Mouse (Mus musculus) CH12.LX (cell line): ENCODE results near the gene Fkbp7. TPM values are rescaled to one million over a fixed set of nuclear protein-coding genes. Genes with fewer than 3 reads are reported as not detected.

Experiments
- DNase-seq: peaks from one replicate; pipeline ENCODE4 v3.0.0-alpha.2; 2013; ENCODE audit errors: extremely low read depth
- H3K27ac ChIP-seq: 2 replicates; pipeline ENCODE4 v1.5.1; 2012; ENCODE audit warnings: low read depth, mild to moderate bottlenecking, control low read depth, moderate library complexity; ENCODE audit not compliant: insufficient read depth
- H3K27me3 ChIP-seq: replicated peaks from 2 replicates; pipeline ENCODE3; 2012; ENCODE audit warnings: inconsistent platforms
- H3K36me3 ChIP-seq, 2 experiments: replicated peaks in 1 of 2; 2 replicates each; pipeline versions ENCODE3 to v1.6.1; 2012; ENCODE audit warnings: inconsistent platforms in 1 of 2, low read length in 1 of 2, mild to moderate bottlenecking in 1 of 2, mixed read lengths in 1 of 2, moderate library complexity in 1 of 2; ENCODE audit not compliant: control insufficient read depth in 1 of 2, insufficient read depth in 1 of 2
- H3K4me1 ChIP-seq, 2 experiments: 2 replicates each; pipeline ENCODE4 v1.6.1; 2012; ENCODE audit warnings: inconsistent platforms in 1 of 2, moderate library complexity in 1 of 2; ENCODE audit not compliant: insufficient read depth in 2 of 2, control insufficient read depth in 1 of 2
- H3K4me2 ChIP-seq: 2 replicates; pipeline ENCODE4 v1.6.1; 2012; ENCODE audit warnings: low read depth, mild to moderate bottlenecking, control low read depth; ENCODE audit not compliant: poor library complexity, insufficient read depth, severe bottlenecking
- H3K4me3 ChIP-seq, 3 experiments: fragments of 150-350 bp in 1 of 3; sonication (generic) in 1 of 3; replicated peaks in 1 of 3; 2 replicates each; pipeline versions ENCODE3 to v1.5.1; 2011 to 2012; ENCODE audit warnings: low read depth in 2 of 3, low read length in 2 of 3, mild to moderate bottlenecking in 2 of 3, moderate library complexity in 2 of 3, control low read depth in 1 of 3, improper control_type of control experiment in 1 of 3, inconsistent platforms in 1 of 3, mixed read lengths in 1 of 3; ENCODE audit not compliant: poor library complexity in 1 of 3
- H3K79me2 ChIP-seq: replicated peaks from 2 replicates; pipeline ENCODE4 v1.6.1; 2012; ENCODE audit warnings: mild to moderate bottlenecking, moderate library complexity; ENCODE audit not compliant: control insufficient read depth, poor library complexity, insufficient read depth, severe bottlenecking; ENCODE audit errors: extremely low read depth
- H3K9ac ChIP-seq: 2 replicates; pipeline ENCODE4 v1.6.1; 2012; ENCODE audit warnings: low read depth, mild to moderate bottlenecking, control low read depth, moderate library complexity; ENCODE audit not compliant: insufficient read depth
- H3K9me3 ChIP-seq: replicated peaks from 2 replicates; pipeline ENCODE3; 2012; ENCODE audit warnings: low read length, inconsistent platforms, mixed read lengths
- CTCF ChIP-seq, 2 experiments: IDR thresholded peaks in 1 of 2; conservative IDR thresholded peaks in 1 of 2; 2 replicates each; pipeline ENCODE4 v1.5.1; 2011 to 2012; ENCODE audit warnings: low read depth in 2 of 2, low read length in 2 of 2, improper control_type of control experiment in 1 of 2, inconsistent platforms in 1 of 2, mild to moderate bottlenecking in 1 of 2, moderate library complexity in 1 of 2
- E2F4 ChIP-seq: IDR thresholded peaks from 2 replicates; pipeline ENCODE4 v1.6.1; 2011; ENCODE audit warnings: low read depth, low read length, improper control_type of control experiment; ENCODE audit not compliant: insufficient replicate concordance
- ELF1 ChIP-seq: IDR thresholded peaks from 2 replicates; pipeline ENCODE4 v1.6.1; 2014; ENCODE audit warnings: low read depth, mild to moderate bottlenecking, inconsistent platforms, low read length, improper control_type of control experiment
- ETS1 ChIP-seq: conservative IDR thresholded peaks from 2 replicates; pipeline ENCODE4 v1.6.1; 2012; ENCODE audit warnings: low read depth, mild to moderate bottlenecking, inconsistent platforms, low read length, improper control_type of control experiment, moderate library complexity
- JUN ChIP-seq: IDR thresholded peaks from 2 replicates; pipeline ENCODE4 v1.6.1; 2011; ENCODE audit warnings: low read depth, mild to moderate bottlenecking, low read length, improper control_type of control experiment, moderate library complexity; ENCODE audit not compliant: insufficient read depth
- JUND ChIP-seq: conservative IDR thresholded peaks from 2 replicates; pipeline ENCODE4 v1.6.1; 2011; ENCODE audit warnings: low read depth, low read length, improper control_type of control experiment
- MAFK ChIP-seq: IDR thresholded peaks from 2 replicates; pipeline ENCODE4 v1.6.1; 2011; ENCODE audit warnings: low read length, improper control_type of control experiment; ENCODE audit not compliant: insufficient replicate concordance
- MAX ChIP-seq: IDR thresholded peaks from 2 replicates; pipeline ENCODE4 v1.6.1; 2011; ENCODE audit warnings: low read length, improper control_type of control experiment
- MEF2A ChIP-seq: IDR thresholded peaks from 2 replicates; pipeline ENCODE4 v1.6.1; 2014; ENCODE audit warnings: low read depth, mild to moderate bottlenecking, inconsistent platforms, low read length, improper control_type of control experiment, borderline replicate concordance
- MXI1 ChIP-seq: IDR thresholded peaks from 2 replicates; pipeline ENCODE4 v1.6.1; 2011; ENCODE audit warnings: mild to moderate bottlenecking, low read depth, low read length, improper control_type of control experiment
- NRF1 ChIP-seq: IDR thresholded peaks from 2 replicates; pipeline ENCODE4 v1.6.1; 2014; ENCODE audit warnings: low read depth, mild to moderate bottlenecking, inconsistent platforms, low read length, improper control_type of control experiment, moderate library complexity
- POLR2A ChIP-seq: IDR thresholded peaks from 2 replicates; pipeline ENCODE4 v1.6.1; 2011; ENCODE audit warnings: low read depth, mild to moderate bottlenecking, improper control_type of control experiment, low read length
- POLR2AphosphoS2 ChIP-seq: IDR thresholded peaks from 2 replicates; pipeline ENCODE4 v1.6.1; 2011; ENCODE audit warnings: low read depth, low read length, improper control_type of control experiment
- RAD21 ChIP-seq: IDR thresholded peaks from 2 replicates; pipeline ENCODE4 v1.6.1; 2011; ENCODE audit warnings: low read depth, mild to moderate bottlenecking, low read length, improper control_type of control experiment, moderate library complexity
- SIN3A ChIP-seq: IDR thresholded peaks from 2 replicates; pipeline ENCODE4 v1.6.1; 2012; ENCODE audit warnings: low read length, improper control_type of control experiment, inconsistent platforms
- TBP ChIP-seq: conservative IDR thresholded peaks from 2 replicates; pipeline ENCODE4 v1.6.1; 2011; ENCODE audit warnings: low read depth, low read length, improper control_type of control experiment
- TCF12 ChIP-seq: IDR thresholded peaks from 2 replicates; pipeline ENCODE4 v1.6.1; 2014; ENCODE audit warnings: low read depth, mild to moderate bottlenecking, inconsistent platforms, low read length, improper control_type of control experiment
- USF2 ChIP-seq: conservative IDR thresholded peaks from 2 replicates; pipeline ENCODE4 v1.6.1; 2011; ENCODE audit warnings: low read depth, low read length, improper control_type of control experiment
- ZKSCAN1 ChIP-seq: IDR thresholded peaks from 2 replicates; pipeline ENCODE4 v1.6.1; 2012; ENCODE audit warnings: low read depth, inconsistent platforms, low read length, improper control_type of control experiment, borderline replicate concordance
- dilution Hi-C: fragments of 300-500 bp; cut with MboI; formaldehyde crosslinking; loops from 2 replicates; pipeline ENCODE4 v1.14.3; 2020; ENCODE audit warnings: low sequenced_read_pairs; ENCODE audit not compliant: extremely low pct_unique_long_range_greater_than_20kb, extremely low pct_ligation_motif_present
- in situ Hi-C: fragments of 300-500 bp; cut with MboI; formaldehyde crosslinking; loops from 3 replicates; pipeline ENCODE4 v1.14.3; 2019; ENCODE audit warnings: low sequenced_read_pairs, low pct_ligation_motif_present, low pct_unique_long_range_greater_than_20kb, mixed read lengths
- polyA plus RNA-seq: library from polyadenylated mRNA; unstranded; fragments of >175 nt; gene quantifications from 2 replicates; pipeline ENCODE4 v1.2.1, GENCODE M21; 2012; ENCODE audit warnings: low read depth; ENCODE audit not compliant: insufficient read length
- total RNA-seq, 2 experiments: library from RNA; depleted of rRNA; stranded (reverse); fragments of 300-350 nt in 1 of 2; fragments of >200 nt in 1 of 2; gene quantifications; 2 replicates each; pipeline ENCODE4 v1.2.3; 2012 to 2014

The Fkbp7 gene
- total and polyA plus RNA-seq, 3 experiments: 1.5 to 1.7 (median 1.5) TPM

DNA sequence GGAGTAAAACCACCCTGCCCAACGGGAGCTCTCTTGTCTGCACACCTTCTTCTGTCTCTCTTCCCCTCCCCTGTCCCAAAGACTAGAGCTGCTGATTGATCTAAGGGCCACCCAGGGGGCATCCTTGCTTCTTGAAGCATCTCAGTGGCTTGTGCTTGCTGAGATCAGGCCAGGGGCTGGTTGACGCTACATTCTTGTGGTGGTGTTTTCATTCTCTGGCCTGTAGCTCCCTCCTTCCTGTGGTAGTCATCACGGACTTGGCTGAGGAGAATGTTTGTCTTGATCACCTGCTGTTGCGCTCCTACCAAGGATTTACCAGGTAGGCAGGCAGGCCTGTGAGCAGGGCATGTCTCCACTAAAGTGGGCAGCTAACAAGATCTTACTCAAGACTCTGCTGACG lies 29.8 kb upstream of the Fkbp7 start:
- Histone ChIP-seq H3K9me3 (no peaks in the 10 kb centered on the region), H3K36me3 (peaks cover 24 to 81% of the 10 kb centered on the region in 2 experiments), H3K9ac (no peak overlapping the region), H3K4me1 (peaks cover 0 to 10% of the 10 kb centered on the region in 2 experiments; a peak in 2 of 4 replicates), H3K27me3 (no peaks in the 10 kb centered on the region), H3K4me2 (no peak overlapping the region), H3K27ac (no peak overlapping the region), H3K79me2 (no peaks in the 10 kb centered on the region), H3K4me3 (no peak overlapping the region)
- dilution Hi-C loops (no loop called here), in situ Hi-C loops (no loop called here)
- DNase-seq: no peak
- TF ChIP-seq MAFK (no peak), ELF1 (no peak), USF2 (no peak), TCF12 (no peak), POLR2A (no peak), ETS1 (no peak), MXI1 (no peak), MAX (no peak), CTCF (conservative IDR thresholded peaks at IDR 0.05 in 1 of 2, IDR thresholded peaks at IDR 0.05 in 1 of 2; ENCODE audit: low read depth in 2 of 2, low read length in 2 of 2) (no peak), RAD21 (no peak), TBP (no peak), E2F4 (no peak), POLR2AphosphoS2 (no peak), MEF2A (no peak), SIN3A (no peak)

DNA sequence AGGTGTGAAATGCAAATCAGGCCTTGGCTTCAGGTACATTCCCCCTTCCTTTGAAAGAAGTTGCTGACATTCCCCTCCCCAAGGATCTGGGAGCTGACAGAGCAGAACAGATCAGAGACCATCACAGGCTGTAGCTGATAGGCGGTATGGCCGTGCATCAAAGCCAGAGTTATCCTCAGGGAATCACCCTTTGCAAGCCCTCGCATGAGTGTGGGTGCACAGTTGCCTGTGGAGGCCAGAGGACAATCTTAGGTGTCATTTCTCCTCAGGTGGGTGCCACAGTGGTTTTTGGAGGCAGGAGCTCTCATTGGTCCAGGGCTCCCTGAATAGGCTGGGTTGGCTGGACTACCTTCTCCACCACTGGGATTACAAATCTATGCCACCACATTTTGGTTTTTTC lies 29.3 kb upstream of the Fkbp7 start:
- Histone ChIP-seq H3K9ac (no peak overlapping the region), H3K79me2 (no peaks in the 10 kb centered on the region), H3K4me1 (peaks cover 0 to 10% of the 10 kb centered on the region in 2 experiments; a peak in 2 of 4 replicates), H3K9me3 (no peaks in the 10 kb centered on the region), H3K4me3 (no peak overlapping the region), H3K4me2 (no peak overlapping the region), H3K27me3 (no peaks in the 10 kb centered on the region), H3K27ac (no peak overlapping the region)
- dilution Hi-C loops: no loop called here
- in situ Hi-C loops: no loop called here
- TF ChIP-seq ETS1 (no peak), ZKSCAN1 (no peak), MXI1 (no peak), NRF1 (no peak), TCF12 (no peak), JUND (no peak), JUN (no peak)
- TF ChIP-seq, all 38 proteins: peak for 0
- H3K36me3 ChIP-seq: peaks cover 24 to 82% of the 10 kb centered on the region in 2 experiments
- no peak for DNase-seq
